Mouse (Mus musculus): ENCODE measurements around the gene Gm10256. TPM values are rescaled to one million over a fixed set of nuclear protein-coding genes. Genes with fewer than 3 reads are reported as not detected.
"Not testable (repeated sequence)": the region's sequence is repeated elsewhere in the genome, so short reads cannot be mapped to it uniquely, and the experiment has no call there.

The Gm10256 gene
- polyA plus RNA-seq (2012; fragmentation: generic; extraction: Trizol) = not detected
- long read RNA-seq, experiment 1 = 0 reads
- long read RNA-seq, experiment 2 = 0 reads

GRCm38 (mm10) chrY:2830380-2830779 lies at the start of gene Gm10256, which contains the start of gene Rbmy:
Gm10256 (plus strand) TSS chrY:2830699.
Rbmy (plus strand) TSS chrY:2830680.
- not testable (repeated sequence) for H3K36me3 ChIP-seq (ENCODE audit: control insufficient read depth, insufficient read depth); H3K27me3 ChIP-seq (ENCODE audit: control insufficient read depth, insufficient read depth, insufficient read length); H3K79me2 ChIP-seq (ENCODE audit: control insufficient read depth, insufficient read depth); H3K79me3 ChIP-seq (ENCODE audit: low read depth); H3ac ChIP-seq (ENCODE audit: control insufficient read depth, insufficient read length, low read depth); H3K4me3 ChIP-seq (ENCODE audit: insufficient read depth, poor library complexity, severe bottlenecking)

- not testable (repeated sequence) for H3K27me3 ChIP-seq (ENCODE audit: control insufficient read depth, insufficient read depth, insufficient read length); H3ac ChIP-seq (ENCODE audit: control insufficient read depth, insufficient read length, low read depth); H3K79me3 ChIP-seq (ENCODE audit: low read depth); H3K79me2 ChIP-seq (ENCODE audit: control insufficient read depth, insufficient read depth); H3K4me3 ChIP-seq (ENCODE audit: insufficient read depth, poor library complexity, severe bottlenecking); H3K36me3 ChIP-seq (ENCODE audit: control insufficient read depth, insufficient read depth)
Observed at GRCm38 (mm10) chrY:2796105-2796504, 34.4 kb upstream of the Gm10256 start, which contains the start of gene Gm4064. Gm4064 (minus strand) TSS chrY:2796205.

- not testable (repeated sequence) for H3K36me3 ChIP-seq (ENCODE audit: control insufficient read depth, insufficient read depth); H3ac ChIP-seq (ENCODE audit: control insufficient read depth, insufficient read length, low read depth); H3K4me3 ChIP-seq (ENCODE audit: insufficient read depth, poor library complexity, severe bottlenecking); H3K27me3 ChIP-seq (ENCODE audit: control insufficient read depth, insufficient read depth, insufficient read length); H3K79me2 ChIP-seq (ENCODE audit: control insufficient read depth, insufficient read depth); H3K79me3 ChIP-seq (ENCODE audit: low read depth)
Observed at GRCm38 (mm10) chrY:2900689-2901088, 70.2 kb downstream of the Gm10256 start, which contains the start of gene Gm10352. Gm10352 (plus strand) TSS chrY:2900989.

Other genes with a start within 250 kb of the Gm10256 start
- not detected for gene H2al2c, start 231.6 kb upstream of the Gm10256 start, polyA plus RNA-seq (2012; fragmentation: generic; extraction: Trizol)
- gene Sry, start 167.0 kb upstream of the Gm10256 start, polyA plus RNA-seq (2012; fragmentation: generic; extraction: Trizol) = not detected
- gene H2al2b, start 110.0 kb upstream of the Gm10256 start, polyA plus RNA-seq (2012; fragmentation: generic; extraction: Trizol) = not detected
- not detected for gene Gm4064, start 34.5 kb upstream of the Gm10256 start, polyA plus RNA-seq (2012; fragmentation: generic; extraction: Trizol)
- gene Rbmy, start within 50 bp of the Gm10256 start, polyA plus RNA-seq (2012; fragmentation: generic; extraction: Trizol) = not detected
- gene Gm10352, start 70.3 kb downstream of the Gm10256 start, polyA plus RNA-seq (2012; fragmentation: generic; extraction: Trizol) = not detected
- not detected for gene Gm29289, start 101.9 kb downstream of the Gm10256 start, polyA plus RNA-seq (2012; fragmentation: generic; extraction: Trizol)

Measured in C2C12 (cell line).